Mouse (Mus musculus): ENCODE measurements at regions not wholly inside any gene's neighbourhood (a gene's known extent, or its start where the extent isn't known, plus 50 kb on each side); places are given as distances from the start of the nearest gene placed in this dataset.
A peak's percentile ranks its signal among the peaks of the same experiment; 100 is the strongest.

GRCm38 (mm10) chr8:31012068-31012467, 2416.4 kb upstream of the 5930422O12Rik start:
- DNase-seq, result no peak
- no peak for TF ChIP-seq POLR2A (IDR thresholded peaks at IDR 0.05; ENCODE audit: control insufficient read depth, extremely low read depth, insufficient read depth, low read length, poor library complexity)
- TF ChIP-seq CTCF (IDR thresholded peaks at IDR 0.05; ENCODE audit: borderline replicate concordance, control insufficient read depth, extremely low read depth, insufficient read depth, low read length, poor library complexity), result no peak
- Histone ChIP-seq H3K36me3 (ENCODE audit: control insufficient read depth, insufficient read depth, low read length) (no peaks in the 10 kb centered on the region), H3K4me3 (ENCODE audit: control insufficient read depth, insufficient read depth, low read length) (no peak overlapping the region), H3K4me1 (replicated peaks; ENCODE audit: control insufficient read depth, insufficient read depth, low read length) (no peaks in the 10 kb centered on the region), H3K27ac (ENCODE audit: control insufficient read depth, insufficient read depth, low read length) (no peak overlapping the region), H3K27me3 (ENCODE audit: control insufficient read depth, insufficient read depth, low read length) (no peaks in the 10 kb centered on the region)
- 91% methylated on average over 11 of the region's 11 CpGs for WGBS

GRCm38 (mm10) chr8:31031721-31032591, 2396.6 kb upstream of the 5930422O12Rik start:
- no peaks in the 10 kb centered on the region for H3K36me3 ChIP-seq (ENCODE audit: control insufficient read depth, insufficient read depth, low read length)
- H3K27me3 ChIP-seq (ENCODE audit: control insufficient read depth, insufficient read depth, low read length), result no peaks in the 10 kb centered on the region
- H3K4me3 ChIP-seq (ENCODE audit: control insufficient read depth, insufficient read depth, low read length), result 0 out of 2 replicates have a peak overlapping the region, but pooled peaks have one; percentile 8
- DNase-seq, result peak; percentile 35
- 0 out of 2 replicates have a peak, but pooled peaks cover 3% of the 10 kb centered on the region for H3K4me1 ChIP-seq (replicated peaks; ENCODE audit: control insufficient read depth, insufficient read depth, low read length)
- 11% methylated on average over 24 of the region's 24 CpGs for WGBS
- H3K27ac ChIP-seq (ENCODE audit: control insufficient read depth, insufficient read depth, low read length), result no peak overlapping the region
- TF ChIP-seq CTCF (IDR thresholded peaks at IDR 0.05; ENCODE audit: borderline replicate concordance, control insufficient read depth, extremely low read depth, insufficient read depth, low read length, poor library complexity), result 0 out of 2 replicates have a peak, but pooled peaks have one; percentile 27
- TF ChIP-seq POLR2A (IDR thresholded peaks at IDR 0.05; ENCODE audit: control insufficient read depth, extremely low read depth, insufficient read depth, low read length, poor library complexity), result no peak

GRCm38 (mm10) chr8:31033281-31033680, 2395.2 kb upstream of the 5930422O12Rik start:
- WGBS, result 7% methylated on average over 13 of the region's 13 CpGs
- DNase-seq, result peak; percentile 68
- TF ChIP-seq POLR2A (IDR thresholded peaks at IDR 0.05; ENCODE audit: control insufficient read depth, extremely low read depth, insufficient read depth, low read length, poor library complexity) (no peak), CTCF (IDR thresholded peaks at IDR 0.05; ENCODE audit: borderline replicate concordance, control insufficient read depth, extremely low read depth, insufficient read depth, low read length, poor library complexity) (peak; percentile 90)
- no peak overlapping the region for H3K27ac ChIP-seq (ENCODE audit: control insufficient read depth, insufficient read depth, low read length)
- no peaks in the 10 kb centered on the region for H3K36me3 ChIP-seq (ENCODE audit: control insufficient read depth, insufficient read depth, low read length)
- 0 out of 2 replicates have a peak, but pooled peaks cover 3% of the 10 kb centered on the region for H3K4me1 ChIP-seq (replicated peaks; ENCODE audit: control insufficient read depth, insufficient read depth, low read length)
- H3K4me3 ChIP-seq (ENCODE audit: control insufficient read depth, insufficient read depth, low read length), result no peak overlapping the region
- no peaks in the 10 kb centered on the region for H3K27me3 ChIP-seq (ENCODE audit: control insufficient read depth, insufficient read depth, low read length)

DNA sequence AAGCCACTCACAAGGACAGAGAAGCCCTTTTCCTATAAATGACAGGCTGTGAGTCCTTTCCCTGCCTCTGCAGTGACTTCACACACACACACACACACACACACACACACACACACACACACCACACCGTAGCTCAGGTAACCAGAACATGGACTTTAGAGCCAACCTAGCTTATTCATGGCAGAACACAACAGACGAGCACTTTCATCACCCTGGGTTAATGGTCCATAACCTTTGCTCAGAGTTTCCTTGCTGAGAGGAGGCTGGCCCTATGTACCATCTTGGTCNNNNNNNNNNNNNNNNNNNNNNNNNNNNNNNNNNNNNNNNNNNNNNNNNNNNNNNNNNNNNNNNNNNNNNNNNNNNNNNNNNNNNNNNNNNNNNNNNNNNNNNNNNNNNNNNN, 2391.6 kb upstream of the 5930422O12Rik start:
- H3K27ac ChIP-seq (ENCODE audit: control insufficient read depth, insufficient read depth, low read length), result no peak overlapping the region
- WGBS, result 93% methylated on average over 2 of the region's 2 CpGs

More for the DNA sequence above, 2391.6 kb upstream of the 5930422O12Rik start:
- no peak for DNase-seq
- Histone ChIP-seq H3K36me3 (ENCODE audit: control insufficient read depth, insufficient read depth, low read length) (no peaks in the 10 kb centered on the region), H3K27me3 (ENCODE audit: control insufficient read depth, insufficient read depth, low read length) (no peaks in the 10 kb centered on the region), H3K4me3 (ENCODE audit: control insufficient read depth, insufficient read depth, low read length) (no peak overlapping the region), H3K4me1 (replicated peaks; ENCODE audit: control insufficient read depth, insufficient read depth, low read length) (0 out of 2 replicates have a peak, but pooled peaks cover under 1% of the 10 kb centered on the region)
- TF ChIP-seq CTCF (IDR thresholded peaks at IDR 0.05; ENCODE audit: borderline replicate concordance, control insufficient read depth, extremely low read depth, insufficient read depth, low read length, poor library complexity) (no peak), POLR2A (IDR thresholded peaks at IDR 0.05; ENCODE audit: control insufficient read depth, extremely low read depth, insufficient read depth, low read length, poor library complexity) (no peak)
